Mouse (Mus musculus) MEL (cell line): ENCODE results near the gene Sec22c. TPM values are rescaled to one million over a fixed set of nuclear protein-coding genes. Genes with fewer than 3 reads are reported as not detected.
A peak's percentile ranks its signal among the peaks of the same experiment; 100 is the strongest.

Experiments used
- DNase-seq: peaks from one replicate; pipeline ENCODE4 v3.0.0; 2011; ENCODE audit warnings: low read depth, low spot score
- H3K27ac ChIP-seq: 2 replicates; pipeline ENCODE4 v1.5.1; 2012; ENCODE audit warnings: low read depth, mild to moderate bottlenecking, control low read depth, low read length, moderate library complexity; ENCODE audit not compliant: control insufficient read depth
- H3K27me3 ChIP-seq, 2 experiments: fragments of 150-350 bp in 1 of 2; sonication (generic) in 1 of 2; 2 replicates each; pipeline ENCODE4 v1.6.1; 2012; ENCODE audit warnings: low read length in 2 of 2, mild to moderate bottlenecking in 2 of 2, improper control_type of control experiment in 1 of 2, moderate library complexity in 1 of 2; ENCODE audit not compliant: insufficient read depth in 2 of 2, control insufficient read depth in 1 of 2
- H3K36me3 ChIP-seq, 2 experiments: 2 replicates each; pipeline ENCODE4 v1.6.1; 2012 to 2014; ENCODE audit warnings: low read length in 2 of 2, improper control_type of control experiment in 1 of 2, inconsistent platforms in 1 of 2, mild to moderate bottlenecking in 1 of 2; ENCODE audit not compliant: insufficient read depth in 2 of 2, control insufficient read depth in 1 of 2
- H3K4me1 ChIP-seq, 2 experiments: fragments of 150-350 bp in 1 of 2; sonication (generic) in 1 of 2; 2 replicates each; pipeline ENCODE4 v1.6.1; 2012; ENCODE audit warnings: low read length in 2 of 2, improper control_type of control experiment in 1 of 2, mild to moderate bottlenecking in 1 of 2; ENCODE audit not compliant: insufficient read depth in 2 of 2, control insufficient read depth in 1 of 2
- H3K4me3 ChIP-seq, 2 experiments: fragments of 150-350 bp in 1 of 2; sonication (generic) in 1 of 2; 2 replicates each; pipeline ENCODE4 v1.5.1; 2012; ENCODE audit warnings: low read depth in 2 of 2, low read length in 2 of 2, mild to moderate bottlenecking in 2 of 2, moderate library complexity in 2 of 2, control low read depth in 1 of 2, improper control_type of control experiment in 1 of 2; ENCODE audit not compliant: control insufficient read depth in 1 of 2, insufficient read depth in 1 of 2
- H3K79me2 ChIP-seq: 2 replicates; pipeline ENCODE4 v1.6.1; 2012; ENCODE audit warnings: mild to moderate bottlenecking, low read length, moderate library complexity; ENCODE audit not compliant: control insufficient read depth, poor library complexity, insufficient read depth
- H3K9ac ChIP-seq: 2 replicates; pipeline ENCODE4 v1.6.1; 2012; ENCODE audit warnings: low read depth, mild to moderate bottlenecking, control low read depth, low read length, moderate library complexity; ENCODE audit not compliant: control insufficient read depth, poor library complexity, severe bottlenecking
- H3K9me3 ChIP-seq: fragments of 150-350 bp; sonication (generic); replicated peaks from 2 replicates; pipeline ENCODE4 v1.6.1; 2012; ENCODE audit warnings: mild to moderate bottlenecking, low read length, improper control_type of control experiment, moderate library complexity; ENCODE audit not compliant: insufficient read depth
- BHLHE40 ChIP-seq: IDR thresholded peaks from 2 replicates; pipeline ENCODE4 v1.6.1; 2012; ENCODE audit warnings: low read depth, mild to moderate bottlenecking, inconsistent platforms, low read length, improper control_type of control experiment, borderline replicate concordance
- CTCF ChIP-seq, 3 experiments: IDR thresholded peaks in 2 of 3; conservative IDR thresholded peaks in 1 of 3; 2 replicates each; pipeline ENCODE4 v1.5.1; 2011 to 2012; ENCODE audit warnings: low read length in 3 of 3, low read depth in 2 of 3, mild to moderate bottlenecking in 2 of 3, improper control_type of control experiment in 1 of 3, inconsistent platforms in 1 of 3, mixed read lengths in 1 of 3, moderate library complexity in 1 of 3; ENCODE audit not compliant: control insufficient read depth in 1 of 3, insufficient read depth in 1 of 3, poor library complexity in 1 of 3, severe bottlenecking in 1 of 3
- E2F4 ChIP-seq: IDR thresholded peaks from 2 replicates; pipeline ENCODE4 v1.6.1; 2011; ENCODE audit warnings: low read depth, low read length, improper control_type of control experiment, borderline replicate concordance
- EP300 ChIP-seq, 2 experiments: IDR thresholded peaks; 2 replicates each; pipeline ENCODE4 v1.6.1; 2011; ENCODE audit warnings: improper control_type of control experiment in 2 of 2, low read length in 2 of 2, low read depth in 1 of 2, mild to moderate bottlenecking in 1 of 2
- GABPA ChIP-seq: IDR thresholded peaks from 2 replicates; pipeline ENCODE4 v1.6.1; 2012; ENCODE audit warnings: low read depth, mild to moderate bottlenecking, inconsistent platforms, low read length, improper control_type of control experiment, moderate library complexity
- GATA1 ChIP-seq: IDR thresholded peaks from 2 replicates; pipeline ENCODE4 v1.6.1; 2011; ENCODE audit warnings: low read depth, low read length, improper control_type of control experiment
- MAFK ChIP-seq: IDR thresholded peaks from 2 replicates; pipeline ENCODE4 v1.6.1; 2011; ENCODE audit warnings: low read depth, mild to moderate bottlenecking, low read length, improper control_type of control experiment, borderline replicate concordance
- MEF2A ChIP-seq: IDR thresholded peaks from 2 replicates; pipeline ENCODE4 v1.6.1; 2014; ENCODE audit warnings: low read depth, mild to moderate bottlenecking, inconsistent platforms, low read length, improper control_type of control experiment; ENCODE audit not compliant: poor library complexity, insufficient replicate concordance, severe bottlenecking; ENCODE audit errors: extremely low read depth
- MYC ChIP-seq: IDR thresholded peaks from 2 replicates; pipeline ENCODE4 v1.6.1; 2011; ENCODE audit warnings: low read depth, mild to moderate bottlenecking, low read length, improper control_type of control experiment, moderate library complexity
- POLR2A ChIP-seq, 2 experiments: IDR thresholded peaks; 2 replicates each; pipeline ENCODE4 v1.6.1; 2011 to 2012; ENCODE audit warnings: low read length in 2 of 2, mild to moderate bottlenecking in 2 of 2, control low read depth in 1 of 2, improper control_type of control experiment in 1 of 2, low read depth in 1 of 2, moderate library complexity in 1 of 2; ENCODE audit not compliant: control insufficient read depth in 1 of 2, insufficient read depth in 1 of 2, poor library complexity in 1 of 2
- POLR2AphosphoS2 ChIP-seq: IDR thresholded peaks from 2 replicates; pipeline ENCODE4 v1.6.1; 2011; ENCODE audit warnings: low read length, improper control_type of control experiment
- POLR2AphosphoS5 ChIP-seq: IDR thresholded peaks from 2 replicates; pipeline ENCODE4 v1.6.1; 2012; ENCODE audit warnings: low read depth, borderline replicate concordance, mild to moderate bottlenecking, inconsistent platforms, low read length, moderate library complexity, mixed read lengths
- RAD21 ChIP-seq: IDR thresholded peaks from 2 replicates; pipeline ENCODE4 v1.6.1; 2011; ENCODE audit warnings: mild to moderate bottlenecking, low read depth, low read length, improper control_type of control experiment
- SIN3A ChIP-seq: IDR thresholded peaks from 2 replicates; pipeline ENCODE4 v1.6.1; 2012; ENCODE audit warnings: low read length, improper control_type of control experiment, inconsistent platforms
- SMC3 ChIP-seq: IDR thresholded peaks from 2 replicates; pipeline ENCODE4 v1.6.1; 2011; ENCODE audit warnings: low read depth, low read length, improper control_type of control experiment
- TAL1 ChIP-seq: IDR thresholded peaks from 2 replicates; pipeline ENCODE4 v1.6.1; 2012; ENCODE audit warnings: mild to moderate bottlenecking, inconsistent platforms, low read length, moderate library complexity, mixed read lengths
- USF1 ChIP-seq: IDR thresholded peaks from 2 replicates; pipeline ENCODE4 v1.6.1; 2014; ENCODE audit warnings: low read depth, mild to moderate bottlenecking, inconsistent platforms, low read length, improper control_type of control experiment, moderate library complexity
- USF2 ChIP-seq, 2 experiments: IDR thresholded peaks; 2 replicates each; pipeline ENCODE4 v1.6.1; 2011 to 2012; ENCODE audit warnings: improper control_type of control experiment in 2 of 2, low read length in 2 of 2, borderline replicate concordance in 1 of 2, inconsistent platforms in 1 of 2, low read depth in 1 of 2, mild to moderate bottlenecking in 1 of 2; ENCODE audit not compliant: insufficient read depth in 1 of 2
- ZC3H11A ChIP-seq: IDR thresholded peaks from 2 replicates; pipeline ENCODE4 v1.6.1; 2012; ENCODE audit warnings: low read depth, mild to moderate bottlenecking, inconsistent platforms, low read length, improper control_type of control experiment
- ZKSCAN1 ChIP-seq: IDR thresholded peaks from 2 replicates; pipeline ENCODE4 v1.6.1; 2012; ENCODE audit warnings: low read depth, mild to moderate bottlenecking, inconsistent platforms, low read length, improper control_type of control experiment, moderate library complexity
- polyA plus RNA-seq, 2 experiments: library from polyadenylated mRNA; stranded (reverse) in 1 of 2; unstranded in 1 of 2; fragments of >175 nt in 1 of 2; fragments of >200 nt in 1 of 2; gene quantifications; 2 replicates each; pipeline versions ENCODE4 v1.2.1 to v1.2.4; 2012; ENCODE audit warnings: low replicate concordance in 2 of 2, low read depth in 1 of 2; ENCODE audit not compliant: insufficient read length in 2 of 2, insufficient read depth in 1 of 2, missing spikeins in 1 of 2
- total RNA-seq: library from RNA; depleted of rRNA; stranded (reverse); fragments of 300-350 nt; gene quantifications from 2 replicates; pipeline ENCODE4 v1.2.3, GENCODE M21; 2012

The Sec22c gene
- total and polyA plus RNA-seq, 3 experiments = 5.9 to 10.9 TPM; not detected in 1

DNA sequence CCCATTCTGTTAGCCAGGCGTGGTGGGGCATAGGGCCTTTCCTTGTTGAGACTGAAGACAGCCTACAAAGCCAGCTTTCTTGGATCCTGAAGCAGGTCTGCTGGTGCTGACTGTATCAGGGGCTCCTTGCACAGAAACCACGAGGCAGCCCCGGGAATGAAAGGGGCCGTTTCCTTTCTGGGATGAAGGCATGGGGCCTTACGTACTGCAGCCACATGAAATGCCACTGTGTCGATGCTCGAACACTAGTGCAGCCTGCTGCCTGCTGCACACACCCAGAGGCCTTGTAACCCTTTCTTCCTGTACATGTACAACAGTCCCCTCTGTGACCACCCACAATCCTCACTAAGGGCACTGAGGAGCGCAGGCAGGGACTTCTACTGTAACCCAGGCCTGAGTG is 24.1 kb downstream of the Sec22c start:
- Histone ChIP-seq H3K27ac (no peak overlapping the region), H3K9me3 (no peaks in the 10 kb centered on the region), H3K9ac (no peak overlapping the region), H3K36me3 (no peaks in the 10 kb centered on the region), H3K4me1 (0 out of 4 replicates have a peak, but pooled peaks cover 0 to 3% of the 10 kb centered on the region in 2 experiments), H3K27me3 (no peaks in the 10 kb centered on the region), H3K79me2 (no peaks in the 10 kb centered on the region), H3K4me3 (no peak overlapping the region)
- no peak for TF ChIP-seq TAL1
- DNase-seq = no peak

GRCm38 (mm10) chr9:121679549-121679948 is 25.7 kb downstream of the Sec22c start:
- Histone ChIP-seq H3K4me1 (peaks cover 0 to 7% of the 10 kb centered on the region in 2 experiments; a peak in 2 of 4 replicates), H3K9ac (no peak overlapping the region)
- peak; percentile 52 for DNase-seq

GRCm38 (mm10) chr9:121677476-121677875 is 27.8 kb downstream of the Sec22c start:
- Histone ChIP-seq H3K9ac (no peak overlapping the region), H3K36me3 (peaks cover 0 to 4% of the 10 kb centered on the region in 2 experiments; a peak in 1 of 4 replicates), H3K9me3 (no peaks in the 10 kb centered on the region), H3K4me3 (no peak overlapping the region)
- no peak for DNase-seq
- TF ChIP-seq SMC3 = no peak
- no peak for TF ChIP-seq ZC3H11A
- TF ChIP-seq SIN3A = no peak
- TF ChIP-seq E2F4 = no peak
- TF ChIP-seq GABPA = no peak
- TF ChIP-seq, all 39 proteins: peak for 0
- H3K27me3 ChIP-seq = no peaks in the 10 kb centered on the region
- H3K27ac ChIP-seq = no peak overlapping the region
- H3K4me1 ChIP-seq = peaks cover 0 to 13% of the 10 kb centered on the region in 2 experiments; a peak in 2 of 4 replicates
- H3K79me2 ChIP-seq = no peaks in the 10 kb centered on the region

More at GRCm38 (mm10) chr9:121679549-121679948, 25.7 kb downstream of the Sec22c start:
- TF ChIP-seq ZKSCAN1 (no peak), EP300 (IDR thresholded peaks at IDR 0.05; ENCODE audit: low read depth in 1 of 2, low read length in 2 of 2) (no peak), E2F4 (no peak), USF2 (IDR thresholded peaks at IDR 0.05; ENCODE audit: borderline replicate concordance in 1 of 2, insufficient read depth in 1 of 2, low read depth in 1 of 2, low read length in 2 of 2) (no peak), MYC (no peak), POLR2AphosphoS2 (no peak), CTCF (IDR thresholded peaks at IDR 0.05 in 2 of 3, conservative IDR thresholded peaks at IDR 0.05 in 1 of 3; ENCODE audit: control insufficient read depth in 1 of 3, insufficient read depth in 1 of 3, low read depth in 2 of 3, low read length in 3 of 3, poor library complexity in 1 of 3, severe bottlenecking in 1 of 3) (peak; percentile 73 to 76 (median 76)), USF1 (no peak), GATA1 (no peak), RAD21 (peak; percentile 35), BHLHE40 (no peak), POLR2AphosphoS5 (no peak), POLR2A (IDR thresholded peaks at IDR 0.05; ENCODE audit: control insufficient read depth in 1 of 2, insufficient read depth in 1 of 2, low read depth in 1 of 2, low read length in 2 of 2, poor library complexity in 1 of 2) (no peak), SMC3 (peak; percentile 78), MEF2A (no peak), MAFK (no peak)
- Histone ChIP-seq H3K9me3 (no peaks in the 10 kb centered on the region), H3K4me3 (no peak overlapping the region), H3K27me3 (no peaks in the 10 kb centered on the region), H3K36me3 (0 out of 4 replicates have a peak, but pooled peaks cover 0 to 2% of the 10 kb centered on the region in 2 experiments), H3K27ac (no peak overlapping the region), H3K79me2 (no peaks in the 10 kb centered on the region)
